Mouse (Mus musculus): ENCODE data around the gene Rnf141.

Gene Rnf141

GRCm38 (mm10) chr7:110753926-110754330 is 90.3 kb downstream of the Rnf141 start:
- DNase-seq, result no peak

GRCm38 (mm10) chr7:110753310-110753709 is 90.9 kb downstream of the Rnf141 start:
- DNase-seq, result no peak

GRCm38 (mm10) chr7:110751634-110752033 is 92.6 kb downstream of the Rnf141 start:
- DNase-seq, result no peak

- no peak for DNase-seq
Observed at GRCm38 (mm10) chr7:110750834-110751233, 93.4 kb downstream of the Rnf141 start.

All from lung, postnatal 14 days (tissue).